Mouse (Mus musculus): ENCODE measurements around the gene Nkx1-2.

Nkx1-2 gene

DNA sequence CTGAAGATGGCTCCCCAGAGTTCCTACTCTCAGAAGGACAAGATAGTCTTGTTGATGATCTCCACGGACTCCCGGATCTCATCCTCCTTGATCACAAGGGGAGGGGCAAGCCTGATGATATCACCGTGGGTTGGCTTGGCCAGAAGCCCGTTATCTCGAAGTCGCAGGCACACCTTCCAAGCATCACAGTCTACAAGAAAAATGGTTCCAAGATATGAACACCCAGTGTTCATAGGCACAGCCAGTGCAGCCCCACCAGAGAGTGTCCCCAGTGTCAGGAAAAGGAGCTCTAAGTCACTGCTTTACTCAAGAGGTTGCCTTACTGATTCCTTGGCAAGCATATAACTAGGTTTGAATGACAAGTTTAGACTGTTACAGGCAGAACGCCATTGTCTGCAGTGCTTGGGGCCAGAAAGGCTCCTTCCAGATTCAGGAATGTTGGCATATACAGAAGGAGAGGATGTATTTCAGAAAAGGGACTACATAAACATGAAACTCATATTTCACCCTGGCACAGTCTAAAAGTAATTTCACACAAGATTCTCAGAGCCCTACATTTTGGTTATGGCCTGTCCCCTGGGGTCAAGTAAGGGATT, 41.2 kb downstream of the Nkx1-2 start:
- DNase-seq, result peak; percentile 66

DNA sequence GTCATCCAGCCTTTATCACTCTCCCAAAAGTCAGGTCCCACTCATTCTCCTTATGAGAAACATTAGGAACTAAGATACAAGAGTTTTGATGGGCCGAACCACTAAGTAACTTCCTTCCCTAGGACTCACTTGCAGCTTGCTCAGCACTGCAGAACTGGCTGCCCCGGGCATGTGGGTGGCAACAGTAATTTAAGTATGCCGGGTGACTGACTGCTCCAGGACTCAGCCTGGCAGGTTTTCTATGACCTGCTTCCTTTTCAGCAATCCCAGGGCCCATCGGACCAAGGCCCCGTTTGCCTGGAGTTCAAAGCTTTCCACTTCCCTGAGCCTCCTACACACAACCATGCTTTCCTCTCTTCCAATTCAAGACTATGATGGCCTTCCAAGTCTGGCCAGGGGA, 42.9 kb downstream of the Nkx1-2 start:
- DNase-seq, result no peak

DNA sequence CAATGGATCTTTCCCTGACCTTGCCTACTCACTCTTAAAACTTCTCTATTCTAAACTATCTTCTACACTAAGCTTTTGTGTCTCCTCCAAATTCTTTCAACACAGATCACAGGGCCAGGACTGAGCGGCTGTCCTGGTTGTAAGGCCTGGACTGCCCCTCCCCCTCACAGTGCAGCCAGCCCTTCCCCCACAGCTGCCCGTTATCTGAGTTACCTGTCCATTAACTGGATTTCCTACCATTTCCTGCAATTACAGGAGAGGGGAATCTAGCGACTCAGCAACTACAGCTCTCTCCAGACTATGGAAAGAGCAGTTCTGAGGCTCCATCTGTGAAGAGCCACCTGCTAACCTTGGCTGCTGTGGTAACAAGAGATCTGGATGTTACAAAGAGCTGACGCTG, 43.5 kb downstream of the Nkx1-2 start:
- no peak for DNase-seq

GRCm38 (mm10) chr7:132554091-132554490, 45.3 kb downstream of the Nkx1-2 start:
- no peak for DNase-seq

DNA sequence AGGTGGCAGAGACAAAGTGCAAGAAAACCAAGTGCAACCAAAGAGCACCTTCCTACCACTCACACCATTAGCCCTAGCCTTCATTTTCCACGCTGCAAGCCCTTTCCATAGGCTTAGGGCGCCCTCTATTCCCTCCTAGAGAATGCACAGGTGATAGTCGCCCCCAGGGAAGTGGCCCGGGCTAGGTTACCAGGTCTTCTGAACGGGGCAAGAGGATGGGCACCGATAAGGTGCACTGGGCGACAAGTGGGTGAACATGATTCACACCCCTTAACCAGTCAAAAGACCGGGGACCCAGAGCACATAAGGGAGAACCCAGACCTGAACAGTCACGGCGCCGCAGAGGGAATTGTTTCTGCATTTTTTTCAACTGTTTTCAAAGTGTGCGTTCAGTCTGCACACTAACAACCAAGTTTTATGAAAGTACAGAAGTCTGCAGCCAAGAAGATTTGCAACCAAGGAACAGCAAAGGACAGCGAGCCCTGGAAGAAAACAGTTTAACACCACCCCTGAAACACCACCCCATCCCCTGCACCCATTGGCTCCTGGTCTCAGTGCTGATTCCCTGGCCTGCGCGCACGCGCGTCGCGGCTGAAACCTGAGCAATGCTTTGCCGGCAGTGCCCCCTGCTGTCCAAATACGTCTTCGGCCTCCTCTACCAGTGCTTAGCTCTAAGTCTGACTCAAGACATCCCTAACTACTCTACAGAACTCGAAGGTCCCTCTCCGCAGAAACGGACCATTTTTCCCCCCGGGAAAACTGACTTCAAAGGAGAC, 47.9 kb downstream of the Nkx1-2 start:
- peak; percentile 94 for DNase-seq

- no peak for DNase-seq
Observed at GRCm38 (mm10) chr7:132547126-132547525, 52.3 kb downstream of the Nkx1-2 start.

All from liver (tissue).